Mouse (Mus musculus) lung, postnatal 36 days (tissue): ENCODE results near the gene Ankrd44.

ENCODE experiments used
- DNase-seq: peaks from one replicate; pipeline ENCODE4 v3.0.0; 2022; ENCODE audit warnings: mixed read lengths

The Ankrd44 gene

GRCm38 (mm10) chr1:54922025-54922574, 4.1 kb downstream of the Ankrd44 start:
- DNase-seq: no peak

- peak; percentile 42 for DNase-seq
Measured at GRCm38 (mm10) chr1:54920132-54920531, 6.1 kb downstream of the Ankrd44 start.

DNA sequence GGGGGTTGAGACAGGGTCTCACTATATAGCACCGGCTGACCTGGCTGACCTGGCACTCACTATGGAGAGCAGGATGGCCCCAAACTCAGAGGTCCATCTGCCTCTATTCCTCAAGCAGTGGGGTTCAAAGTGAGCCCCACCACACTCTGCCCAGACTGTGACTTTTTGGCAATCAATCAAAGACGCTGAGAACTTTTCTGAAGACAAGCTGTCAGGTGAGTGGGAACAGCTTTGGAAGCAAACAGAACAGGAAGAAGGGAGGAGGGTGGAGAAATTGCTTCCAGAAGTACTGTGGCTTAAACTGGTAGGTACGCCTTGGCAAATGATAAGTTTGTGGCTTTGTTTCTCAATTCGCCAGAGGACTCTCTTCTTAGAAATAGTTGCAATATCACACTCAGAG, 9.7 kb downstream of the Ankrd44 start:
- peak; percentile 33 for DNase-seq

DNA sequence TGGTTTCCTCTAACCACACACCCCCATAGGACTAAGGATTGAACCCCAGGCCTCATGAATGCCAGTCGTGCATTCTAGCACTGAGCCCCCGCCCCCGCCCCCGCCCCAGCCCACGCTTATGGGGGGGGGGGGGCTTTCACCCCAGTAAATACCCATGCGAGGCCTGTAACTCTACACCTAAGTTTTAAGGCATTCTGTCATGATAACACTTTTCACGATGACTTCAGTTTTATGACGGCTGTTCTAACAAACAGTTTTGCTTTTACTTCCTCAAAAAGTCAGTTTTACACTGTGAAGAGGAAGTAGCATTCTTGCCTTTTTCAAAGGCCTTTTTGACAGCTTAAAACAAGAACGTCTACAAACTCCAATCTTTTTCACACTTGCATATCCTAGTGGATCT, 11.8 kb downstream of the Ankrd44 start:
- no peak for DNase-seq

DNA sequence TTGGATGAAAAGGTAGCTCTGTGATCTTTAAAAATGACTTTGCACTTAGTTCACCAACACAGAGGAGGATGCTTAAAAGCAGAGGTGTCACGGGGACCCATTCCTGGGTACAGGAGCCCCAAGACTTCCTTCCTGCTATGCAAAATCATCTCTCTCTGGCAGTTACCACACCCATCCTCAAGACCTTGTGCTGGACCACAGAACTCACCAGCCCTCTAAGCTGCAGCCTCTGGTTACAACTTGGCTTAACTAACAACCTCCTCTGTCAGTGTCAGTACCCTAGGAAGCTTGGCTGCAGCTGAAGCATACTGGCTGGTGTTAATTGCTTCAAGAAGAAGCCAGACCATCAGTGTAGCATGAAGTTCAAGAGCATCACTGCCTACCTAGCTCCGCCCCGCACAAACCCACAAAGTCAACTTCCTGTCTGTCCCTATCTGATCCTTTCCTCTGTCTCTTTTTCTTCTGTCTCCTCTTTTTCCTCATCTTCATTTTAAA, 12.8 kb downstream of the Ankrd44 start:
- peak; percentile 46 for DNase-seq

DNA sequence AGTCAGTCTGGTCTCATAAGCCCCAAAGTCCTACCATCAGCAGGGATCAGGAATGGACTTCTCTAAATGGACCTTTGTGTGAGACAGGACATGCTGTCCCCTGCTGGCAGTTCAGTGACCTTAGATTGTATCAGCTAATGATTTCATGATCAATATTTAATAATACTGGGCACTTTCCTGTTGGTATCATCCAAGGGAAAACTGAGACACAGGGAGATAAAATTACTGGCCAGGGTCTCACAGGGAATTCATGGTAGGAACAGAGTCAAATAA, 13.2 kb downstream of the Ankrd44 start:
- no peak for DNase-seq

DNA sequence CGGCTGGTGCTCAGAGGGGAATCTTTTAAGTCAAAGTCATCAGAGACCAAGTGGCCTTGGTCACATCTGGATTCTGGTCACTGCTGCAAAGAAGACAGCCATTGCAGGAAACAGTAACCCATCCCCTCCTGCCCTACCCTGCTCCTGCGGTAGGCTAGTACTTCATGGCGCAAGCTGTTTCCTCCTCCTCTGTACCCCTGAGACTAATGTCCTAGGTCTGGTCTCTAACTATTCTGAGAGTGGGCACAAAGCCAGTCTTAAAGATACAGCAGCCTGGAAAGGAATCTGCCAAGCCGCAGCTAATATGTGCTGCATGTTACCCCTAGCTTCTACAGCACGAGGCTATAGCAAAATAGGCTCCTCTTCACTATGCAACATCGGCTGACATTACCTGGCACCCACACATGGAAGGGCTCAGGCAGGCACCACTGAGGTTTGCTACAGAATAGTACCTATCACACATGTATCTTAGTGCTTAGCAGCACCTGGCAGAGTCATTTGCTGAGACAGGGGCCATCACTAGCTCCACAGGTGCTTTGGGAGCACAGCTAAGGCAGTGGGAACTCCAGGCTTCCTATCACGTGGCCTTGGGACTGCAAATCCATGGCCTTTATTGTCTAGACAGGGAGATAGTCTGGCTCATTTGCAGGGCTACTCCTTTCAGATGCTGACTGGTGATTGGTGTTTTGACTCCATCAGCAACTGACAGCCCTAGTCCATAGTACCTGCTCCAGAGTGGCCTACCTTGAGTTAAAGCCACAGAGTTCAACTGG, 13.7 kb downstream of the Ankrd44 start:
- DNase-seq: peak; percentile 62

DNA sequence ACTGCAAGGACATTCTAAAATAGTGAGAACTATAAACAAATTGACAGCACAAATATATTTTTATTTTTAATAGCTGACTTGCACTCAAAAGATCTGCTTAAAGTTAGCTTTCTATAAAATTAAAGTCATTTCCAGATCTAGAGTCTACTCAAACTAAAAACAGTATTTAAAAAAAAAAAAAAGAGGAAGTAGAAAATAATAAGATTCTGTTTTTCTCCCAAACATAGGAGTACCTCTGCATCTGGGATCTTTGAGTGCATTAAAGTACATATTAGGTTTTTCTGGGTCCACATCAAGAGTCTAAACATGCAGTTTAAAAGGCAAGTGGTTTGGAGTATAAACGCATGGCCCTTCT, 15.0 kb downstream of the Ankrd44 start:
- DNase-seq: no peak

GRCm38 (mm10) chr1:54910489-54911255, 15.5 kb downstream of the Ankrd44 start:
- peak; percentile 38 for DNase-seq

- no peak for DNase-seq
Measured at GRCm38 (mm10) chr1:54908786-54909185, 17.4 kb downstream of the Ankrd44 start.

GRCm38 (mm10) chr1:54907066-54907639, 19.0 kb downstream of the Ankrd44 start:
- DNase-seq: no peak

- DNase-seq: no peak
Measured at GRCm38 (mm10) chr1:54906322-54906721, 19.9 kb downstream of the Ankrd44 start.

DNA sequence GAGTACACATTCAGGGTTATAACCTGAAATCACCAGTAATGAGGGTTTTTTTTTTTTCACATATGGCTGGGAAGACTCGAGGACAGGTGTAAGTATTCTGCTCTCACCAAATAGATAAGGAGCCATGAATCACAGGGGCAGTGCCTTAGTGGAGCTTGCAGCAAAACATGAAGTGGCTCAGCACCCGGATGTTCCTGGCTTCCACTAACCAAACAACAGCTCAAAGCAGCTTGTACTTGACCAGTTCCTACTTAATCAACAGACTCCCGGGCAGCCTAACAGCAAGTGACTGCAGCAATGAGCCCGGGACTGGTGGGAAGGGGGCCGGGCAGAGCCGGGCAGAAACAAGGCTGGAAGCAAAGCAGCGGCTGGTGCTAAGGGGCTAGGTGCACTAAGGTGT, 20.6 kb downstream of the Ankrd44 start:
- peak; percentile 73 for DNase-seq

DNA sequence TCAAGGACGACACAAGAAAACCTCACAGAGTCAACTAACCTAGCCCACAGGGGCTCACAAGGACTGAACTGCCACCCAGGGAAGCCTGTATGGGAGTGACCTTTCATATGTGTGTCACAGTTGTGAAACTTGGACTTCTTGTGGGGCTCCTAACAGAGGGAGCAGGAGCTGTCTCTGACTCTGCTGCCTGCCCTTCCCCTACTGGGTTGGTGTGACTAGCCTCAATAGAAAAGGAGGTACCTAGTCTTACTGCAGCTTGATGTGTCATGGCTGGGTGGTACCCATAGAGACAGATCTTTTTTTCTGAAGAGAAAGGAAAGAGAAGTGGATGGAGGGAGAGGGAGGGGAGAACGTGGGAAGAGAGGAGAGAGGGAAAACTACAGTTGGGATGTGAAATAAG, 22.0 kb downstream of the Ankrd44 start:
- DNase-seq: no peak

DNA sequence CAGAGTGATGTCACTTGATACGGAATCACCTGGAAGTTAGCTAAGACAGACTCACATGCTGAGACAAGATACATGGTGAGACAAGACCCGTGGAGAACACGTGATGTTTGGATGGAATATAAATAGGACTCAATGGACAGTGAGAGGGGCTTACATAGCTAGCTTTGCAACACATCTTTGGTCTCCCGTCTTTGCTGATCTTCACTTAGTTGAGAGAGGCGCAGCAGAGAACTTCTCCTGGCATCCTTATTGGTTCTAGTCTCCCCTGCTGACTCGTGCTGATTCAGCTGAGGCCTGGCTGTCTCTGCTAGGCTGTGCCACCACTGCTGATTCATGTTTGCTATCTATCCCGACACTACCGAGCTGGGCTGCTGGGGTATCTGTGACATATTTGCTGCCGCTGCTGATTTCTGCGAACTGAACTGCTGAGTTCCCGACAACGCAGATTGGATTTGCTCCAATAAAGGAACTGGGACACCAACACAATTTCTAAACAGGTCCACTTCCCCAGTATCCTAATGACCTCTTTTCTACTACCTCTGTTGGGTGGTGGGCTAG, 23.4 kb downstream of the Ankrd44 start:
- DNase-seq: no peak

DNA sequence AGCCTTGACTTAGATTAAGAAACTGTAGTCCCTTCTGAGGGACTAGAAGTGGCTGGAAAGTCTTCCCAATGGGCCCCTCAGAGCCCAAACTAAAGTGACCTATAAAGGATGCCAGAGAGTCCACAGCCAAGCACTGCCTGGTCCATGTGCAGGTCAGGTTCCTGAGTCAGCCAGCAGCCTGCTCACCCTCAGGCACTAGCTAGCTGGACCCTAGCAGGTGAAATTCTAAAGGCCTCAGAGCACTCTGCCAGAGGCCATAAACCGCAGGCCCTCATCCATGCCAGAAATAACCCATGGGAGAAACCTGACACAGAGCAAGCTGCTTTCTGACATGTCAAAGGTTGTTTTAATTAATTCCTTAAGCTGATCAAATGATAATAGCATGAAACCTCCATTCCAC, 25.1 kb downstream of the Ankrd44 start:
- no peak for DNase-seq

- no peak for DNase-seq
Measured at GRCm38 (mm10) chr1:54899247-54899646, 26.9 kb downstream of the Ankrd44 start.

DNA sequence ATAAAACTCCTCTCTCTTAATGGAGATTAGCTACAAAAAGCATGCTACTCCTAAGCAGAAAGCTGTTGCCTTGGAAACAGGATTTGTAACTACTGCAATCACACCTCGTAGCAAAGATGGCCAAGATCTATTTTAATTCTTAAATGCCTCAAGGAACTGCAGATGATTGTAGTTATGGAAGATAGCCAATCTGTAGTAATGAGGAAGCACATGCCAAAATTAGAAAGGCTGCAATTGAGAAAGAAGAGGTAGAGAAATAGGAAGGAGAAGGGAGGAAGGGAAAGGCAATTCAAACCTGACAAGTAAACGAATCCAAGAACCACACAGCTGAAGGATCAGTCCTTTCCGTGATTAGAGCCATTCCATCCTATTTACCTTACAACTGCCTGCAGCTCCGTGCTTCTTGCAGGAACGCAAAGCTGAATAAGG, 27.5 kb downstream of the Ankrd44 start:
- DNase-seq: peak; percentile 44

GRCm38 (mm10) chr1:54897726-54898125, 28.5 kb downstream of the Ankrd44 start:
- no peak for DNase-seq

GRCm38 (mm10) chr1:54896109-54897085, 29.8 kb downstream of the Ankrd44 start:
- peak; percentile 69 for DNase-seq

DNA sequence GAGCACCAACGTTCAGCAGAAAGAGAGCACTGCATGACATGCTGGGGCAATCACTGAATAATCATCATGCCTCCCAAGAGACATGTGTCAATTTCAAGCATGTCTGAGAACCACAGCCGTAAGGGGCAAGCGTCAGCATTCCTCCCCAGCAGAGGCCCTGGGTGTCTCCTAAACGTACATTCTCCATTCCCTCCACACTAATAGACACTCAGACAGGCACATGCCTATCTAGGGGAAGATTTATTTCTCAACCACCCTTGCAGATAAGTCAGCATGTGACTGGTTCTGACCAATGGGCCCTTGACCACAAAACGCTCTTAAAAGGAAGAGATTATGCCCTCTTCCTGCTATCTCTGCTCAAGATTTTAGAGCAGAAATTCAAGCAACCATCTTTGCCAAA, 37.7 kb downstream of the Ankrd44 start:
- DNase-seq: peak; percentile 35

GRCm38 (mm10) chr1:54887873-54888272, 38.3 kb downstream of the Ankrd44 start:
- peak; percentile 30 for DNase-seq
